Mouse (Mus musculus): Measurements from ENCODE around the gene Cldn10. TPM values are rescaled to one million over a fixed set of nuclear protein-coding genes. Genes with fewer than 3 reads are reported as not detected.
A peak's percentile ranks its signal among the peaks of the same experiment; 100 is the strongest.

Gene Cldn10
- total and polyA plus RNA-seq, 2 experiments from 2014 or later, result 2.4 to 11.3 TPM

- ATAC-seq, result 0 out of 2 replicates have a peak, but pooled peaks have one; percentile 2
- TF ChIP-seq CTCF (IDR thresholded peaks at IDR 0.05; ENCODE audit: low read depth), result no peak
- WGBS, result 24% methylated on average over 22 of the region's 22 CpGs
- H3K27ac ChIP-seq (ENCODE audit: low read depth, low read length), result no peak overlapping the region
- H3K4me2 ChIP-seq (ENCODE audit: low read depth), result peak overlapping the region; percentile 91
- H3K9me3 ChIP-seq (ENCODE audit: low read length), result no peaks in the 10 kb centered on the region
- peaks cover 35% of the 10 kb centered on the region for H3K4me1 ChIP-seq (ENCODE audit: insufficient read depth)
- peak; percentile 34 for DNase-seq
- no peaks in the 10 kb centered on the region for H3K27me3 ChIP-seq (ENCODE audit: insufficient read depth, low read length)
- peak overlapping the region; percentile 50 for H3K9ac ChIP-seq
- H3K4me3 ChIP-seq (ENCODE audit: low read depth, low read length), result peak overlapping the region; percentile 40
- H3K36me3 ChIP-seq (ENCODE audit: insufficient read depth), result peaks cover 10% of the 10 kb centered on the region
Measured at GRCm38 (mm10) chr14:118922251-118922650, 134.5 kb downstream of the Cldn10 start.

- Histone ChIP-seq H3K36me3 (ENCODE audit: insufficient read depth) (peaks cover 10% of the 10 kb centered on the region), H3K4me2 (ENCODE audit: low read depth) (peak overlapping the region; percentile 91), H3K9me3 (ENCODE audit: low read length) (no peaks in the 10 kb centered on the region), H3K4me3 (ENCODE audit: low read depth, low read length) (peak overlapping the region; percentile 40), H3K4me1 (ENCODE audit: insufficient read depth) (peaks cover 35% of the 10 kb centered on the region), H3K9ac (peak overlapping the region; percentile 50), H3K27ac (ENCODE audit: low read depth, low read length) (no peak overlapping the region), H3K27me3 (ENCODE audit: insufficient read depth, low read length) (no peaks in the 10 kb centered on the region)
- WGBS, result 1% methylated on average over 47 of the region's 47 CpGs
- peak; percentile 1; the same call in 1 of the 2 replicates for ATAC-seq
- no peak for TF ChIP-seq CTCF (IDR thresholded peaks at IDR 0.05; ENCODE audit: low read depth)
- no peak for DNase-seq
Measured at GRCm38 (mm10) chr14:118922667-118923184, 135.0 kb downstream of the Cldn10 start.

Other genes with a start within 250 kb of the Cldn10 start
- 1.7 and 4.1 TPM in 2 replicates for gene Abcc4, start 81.7 kb upstream of the Cldn10 start, total RNA-seq (2014; rRNA removed)
- gene Abcc4, start 81.7 kb upstream of the Cldn10 start, polyA plus RNA-seq (2015; fragmentation: Nextera tagmentation; extraction: Ambion mirVana), result 1.2 and 2.0 TPM in 2 replicates
- 187 and 205 TPM in 2 replicates for gene Dzip1, start 137.6 kb downstream of the Cldn10 start, total RNA-seq (2014; rRNA removed)
- 30.8 and 48.2 TPM in 2 replicates for gene Dzip1, start 137.6 kb downstream of the Cldn10 start, polyA plus RNA-seq (2015; fragmentation: Nextera tagmentation; extraction: Ambion mirVana)
- 24.1 and 27.0 TPM in 2 replicates for gene Dnajc3, start 150.1 kb downstream of the Cldn10 start, total RNA-seq (2014; rRNA removed)
- 15.5 and 19.4 TPM in 2 replicates for gene Dnajc3, start 150.1 kb downstream of the Cldn10 start, polyA plus RNA-seq (2015; fragmentation: Nextera tagmentation; extraction: Ambion mirVana)

All from forebrain, postnatal 0 days (tissue).